Mouse (Mus musculus): ENCODE data around the gene Macf1.

DNA sequence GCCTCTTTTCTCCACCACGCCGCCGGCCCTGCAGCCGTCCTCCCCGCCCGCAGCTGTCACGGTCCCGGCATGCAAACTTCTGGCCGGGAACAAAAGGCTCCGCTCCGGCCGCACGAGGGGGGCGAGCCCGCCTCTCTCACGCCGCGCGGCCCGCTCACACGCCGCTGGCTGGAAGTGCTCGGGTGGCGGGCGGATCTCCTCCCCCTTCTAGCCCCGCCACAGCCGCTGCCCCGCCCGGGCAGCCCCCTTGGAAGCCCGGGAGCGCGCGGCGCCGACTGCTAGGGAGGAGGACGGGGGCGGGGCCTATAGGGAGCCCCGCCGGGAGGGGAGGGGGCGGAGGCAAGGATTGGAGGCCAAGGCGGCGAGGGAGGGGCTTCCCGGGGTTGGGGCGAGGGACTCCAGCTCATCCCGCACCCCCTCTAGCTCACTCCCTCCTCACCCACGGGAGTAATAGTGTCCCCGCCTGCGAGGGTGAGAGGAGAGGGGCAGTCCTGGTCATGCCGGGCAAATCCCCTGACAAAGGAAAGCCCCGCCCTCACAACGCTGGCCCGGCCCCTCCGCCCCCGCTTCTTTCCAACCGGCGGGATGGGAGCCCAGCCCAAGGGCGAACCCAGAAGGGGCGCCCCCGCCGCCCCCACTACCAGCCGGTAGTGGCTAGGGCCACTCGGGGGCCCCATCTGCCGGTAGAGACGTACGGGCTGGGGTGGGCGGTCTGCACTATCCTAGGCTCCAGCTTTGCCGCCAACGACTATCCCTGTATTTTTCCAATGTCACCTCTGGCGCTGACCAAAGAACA is 272.2 kb downstream of the Macf1 start:
- TF ChIP-seq GATA1 (IDR thresholded peaks at IDR 0.05; ENCODE audit: borderline replicate concordance, low read length) (no peak), FLI1 (IDR thresholded peaks at IDR 0.05; ENCODE audit: low read length) (no peak)

Measured in megakaryocyte, embryonic 14.5 days (primary cell).